Mouse (Mus musculus) ES-Bruce4 (cell line): Measurements from ENCODE around the gene Naip5.
"Not testable (repeated sequence)": the region's sequence is repeated elsewhere in the genome, so short reads cannot be mapped to it uniquely, and the experiment has no call there.

Source experiments
- CTCF ChIP-seq: IDR thresholded peaks from one replicate; pipeline ENCODE4 v1.8.1; 2011; ENCODE audit warnings: low read depth, low read length
- EP300 ChIP-seq: IDR thresholded peaks from 2 replicates; pipeline ENCODE4 v1.6.1; 2011; ENCODE audit warnings: low read depth, low read length; ENCODE audit not compliant: insufficient read depth
- POLR2A ChIP-seq: IDR thresholded peaks from one replicate; pipeline ENCODE4 v1.8.1; 2011; ENCODE audit warnings: low read length; ENCODE audit not compliant: insufficient read depth

DNA sequence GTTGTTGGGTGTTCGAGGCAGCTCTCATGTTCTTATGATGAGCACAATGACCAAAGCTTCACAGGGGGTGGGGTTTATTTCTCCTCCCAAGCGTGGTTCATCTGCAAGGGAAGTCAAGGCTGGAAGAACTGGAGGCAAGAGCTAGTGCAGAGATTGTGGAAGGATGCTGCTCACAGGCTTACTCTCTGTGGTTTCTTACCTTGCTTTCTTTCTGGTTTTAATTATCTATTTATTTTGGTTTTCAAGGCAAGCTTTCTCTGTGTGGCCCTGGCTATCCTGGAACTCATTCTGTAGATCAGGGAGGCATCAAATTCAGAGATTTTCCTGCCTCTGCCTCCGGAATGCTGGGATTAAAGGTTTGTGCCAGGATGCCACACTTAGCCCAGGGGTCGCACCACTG, at the start of gene Naip5:
- TF ChIP-seq POLR2A, CTCF, EP300: not testable (repeated sequence)
